Mouse (Mus musculus): ENCODE data around the gene Mansc4. TPM values are rescaled to one million over a fixed set of nuclear protein-coding genes. Genes with fewer than 3 reads are reported as not detected.

The Mansc4 gene
- polyA plus RNA-seq, 1 experiment from 2014 or later = 0.24 TPM

DNA sequence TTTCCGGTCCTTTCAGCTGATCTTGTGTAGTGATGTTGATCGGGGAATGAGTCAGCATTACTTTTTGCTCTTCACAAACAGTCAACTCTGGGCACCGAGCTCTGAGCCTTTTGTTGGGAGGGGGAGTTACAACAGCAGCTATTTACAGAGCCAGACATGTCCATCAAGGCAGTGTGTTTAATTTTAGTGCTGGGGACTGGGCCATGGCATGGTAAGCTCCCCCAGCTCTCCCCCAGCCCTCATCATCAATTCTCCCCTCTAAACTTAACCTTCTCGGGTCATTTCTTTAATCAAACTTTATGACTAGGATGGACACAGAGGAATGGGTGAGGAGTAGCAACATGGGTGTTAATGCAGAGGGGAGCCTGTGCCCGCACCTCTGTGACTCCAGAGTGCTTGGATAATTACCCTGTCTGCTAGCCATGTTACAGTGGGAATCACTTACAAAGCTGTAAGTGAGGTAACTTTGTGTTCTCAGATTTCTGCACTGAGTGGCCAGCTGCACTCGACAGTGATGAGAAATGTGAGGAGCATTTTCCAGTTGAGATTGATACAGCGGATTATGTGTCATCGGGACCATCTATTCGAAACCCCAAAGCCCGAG lies 31.4 kb downstream of the Mansc4 start:
- H3K36me3 ChIP-seq (ENCODE audit: control insufficient read depth, insufficient read depth, low read length) = peaks cover 91% of the 10 kb centered on the region
- 67% methylated on average over 10 of the region's 10 CpGs for WGBS
- ATAC-seq (ENCODE audit: insufficient number of reproducible peaks, insufficient read depth, low FRiP score, low read depth) = no peak

GRCm38 (mm10) chr6:147053785-147054646 lies 32.8 kb downstream of the Mansc4 start:
- peaks cover 93% of the 10 kb centered on the region for H3K36me3 ChIP-seq (ENCODE audit: control insufficient read depth, insufficient read depth, low read length)
- no peaks in the 10 kb centered on the region for H3K27me3 ChIP-seq (ENCODE audit: control insufficient read depth, insufficient read depth, low read length)
- no peak overlapping the region for H3K4me2 ChIP-seq (ENCODE audit: low read length)
- no peak for ATAC-seq (ENCODE audit: insufficient number of reproducible peaks, insufficient read depth, low FRiP score, low read depth)
- H3K4me1 ChIP-seq (ENCODE audit: control insufficient read depth in 2 of 2, insufficient read depth in 2 of 2, low read length in 2 of 2) = peaks cover 9% of the 10 kb centered on the region in 2 experiments
- H3K9ac ChIP-seq (ENCODE audit: low read length) = no peak overlapping the region
- no peak overlapping the region for H3K27ac ChIP-seq (replicated peaks in 1 of 2; ENCODE audit: control insufficient read depth in 1 of 2, insufficient read depth in 1 of 2, low read depth in 2 of 2, low read length in 2 of 2)
- no peaks in the 10 kb centered on the region for H3K9me3 ChIP-seq (ENCODE audit: control insufficient read depth, low read length)
- 92% methylated on average over 19 of the region's 19 CpGs for WGBS
- H3K4me3 ChIP-seq (ENCODE audit: control insufficient read depth in 1 of 2, insufficient read depth in 1 of 2, low read depth in 1 of 2, low read length in 2 of 2) = no peak overlapping the region

More for the DNA sequence above, 31.4 kb downstream of the Mansc4 start:
- Histone ChIP-seq H3K4me2 (ENCODE audit: low read length) (no peak overlapping the region), H3K9ac (ENCODE audit: low read length) (0 out of 2 replicates have a peak overlapping the region, but pooled peaks have one; percentile 11), H3K4me1 (ENCODE audit: control insufficient read depth in 2 of 2, insufficient read depth in 2 of 2, low read length in 2 of 2) (peaks cover 9% of the 10 kb centered on the region in 2 experiments), H3K27ac (replicated peaks in 1 of 2; ENCODE audit: control insufficient read depth in 1 of 2, insufficient read depth in 1 of 2, low read depth in 2 of 2, low read length in 2 of 2) (peak overlapping the region in 1 of 2 experiments; percentile 28; a peak in 1 of 4 replicates), H3K9me3 (ENCODE audit: control insufficient read depth, low read length) (no peaks in the 10 kb centered on the region), H3K4me3 (ENCODE audit: control insufficient read depth in 1 of 2, insufficient read depth in 1 of 2, low read depth in 1 of 2, low read length in 2 of 2) (no peak overlapping the region), H3K27me3 (ENCODE audit: control insufficient read depth, insufficient read depth, low read length) (no peaks in the 10 kb centered on the region)

DNA sequence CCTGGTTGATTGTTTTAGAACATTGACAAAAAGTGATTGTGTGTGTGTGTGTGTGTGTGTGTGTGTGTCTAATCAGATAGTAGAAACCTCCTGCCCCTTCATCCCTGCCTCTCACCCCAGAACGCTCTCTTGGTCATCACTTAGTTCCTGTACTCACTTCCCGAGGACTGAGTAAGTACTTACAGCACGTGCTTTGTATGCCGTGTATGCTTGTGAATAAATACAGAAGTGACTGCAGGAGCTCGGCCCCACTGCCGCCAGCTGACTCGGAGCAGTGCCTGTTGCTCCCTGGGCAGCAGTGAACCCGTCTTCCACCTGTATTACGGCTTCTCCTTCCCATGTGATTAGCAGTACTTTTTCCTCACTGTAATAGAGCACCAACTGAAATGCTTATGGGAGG lies 34.4 kb downstream of the Mansc4 start:
- 95% methylated on average over 9 of the region's 9 CpGs for WGBS
- Histone ChIP-seq H3K9ac (ENCODE audit: low read length) (no peak overlapping the region), H3K27me3 (ENCODE audit: control insufficient read depth, insufficient read depth, low read length) (no peaks in the 10 kb centered on the region), H3K4me2 (ENCODE audit: low read length) (no peak overlapping the region), H3K27ac (replicated peaks in 1 of 2; ENCODE audit: control insufficient read depth in 1 of 2, insufficient read depth in 1 of 2, low read depth in 2 of 2, low read length in 2 of 2) (no peak overlapping the region), H3K4me1 (ENCODE audit: control insufficient read depth in 2 of 2, insufficient read depth in 2 of 2, low read length in 2 of 2) (peaks cover 9% of the 10 kb centered on the region in 2 experiments), H3K9me3 (ENCODE audit: control insufficient read depth, low read length) (no peaks in the 10 kb centered on the region), H3K4me3 (ENCODE audit: control insufficient read depth in 1 of 2, insufficient read depth in 1 of 2, low read depth in 1 of 2, low read length in 2 of 2) (no peak overlapping the region), H3K36me3 (ENCODE audit: control insufficient read depth, insufficient read depth, low read length) (peaks cover 94% of the 10 kb centered on the region)
- ATAC-seq (ENCODE audit: insufficient number of reproducible peaks, insufficient read depth, low FRiP score, low read depth) = no peak

DNA sequence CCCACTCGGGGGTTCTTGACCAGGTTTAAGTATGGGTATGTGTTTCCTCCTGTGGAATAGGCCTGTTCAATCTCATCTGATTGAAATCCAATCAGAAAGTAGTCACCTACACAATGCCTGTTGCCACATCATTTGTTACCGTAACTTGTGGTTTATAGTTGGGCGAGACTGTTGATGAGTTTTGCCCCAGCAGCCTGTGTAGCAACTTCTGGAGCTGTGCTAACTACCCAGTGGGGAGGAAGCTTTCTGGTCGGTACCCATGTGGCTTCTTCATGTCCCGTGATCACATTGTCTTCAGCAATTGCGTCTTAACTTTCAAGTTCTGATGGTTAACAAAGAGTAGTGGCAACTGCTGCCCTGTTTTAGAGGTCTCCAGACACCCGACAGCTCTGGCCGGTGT lies 35.2 kb downstream of the Mansc4 start:
- H3K36me3 ChIP-seq (ENCODE audit: control insufficient read depth, insufficient read depth, low read length) = peaks cover 94% of the 10 kb centered on the region
- peaks cover 9% of the 10 kb centered on the region in 2 experiments for H3K4me1 ChIP-seq (ENCODE audit: control insufficient read depth in 2 of 2, insufficient read depth in 2 of 2, low read length in 2 of 2)
- 92% methylated on average over 8 of the region's 8 CpGs for whole genome bisulfite sequencing
- H3K27ac ChIP-seq (replicated peaks in 1 of 2; ENCODE audit: control insufficient read depth in 1 of 2, insufficient read depth in 1 of 2, low read depth in 2 of 2, low read length in 2 of 2) = no peak overlapping the region
- H3K4me3 ChIP-seq (ENCODE audit: control insufficient read depth in 1 of 2, insufficient read depth in 1 of 2, low read depth in 1 of 2, low read length in 2 of 2) = no peak overlapping the region
- no peak overlapping the region for H3K9ac ChIP-seq (ENCODE audit: low read length)
- no peak for ATAC-seq (ENCODE audit: insufficient number of reproducible peaks, insufficient read depth, low FRiP score, low read depth)
- H3K9me3 ChIP-seq (ENCODE audit: control insufficient read depth, low read length) = no peaks in the 10 kb centered on the region
- H3K27me3 ChIP-seq (ENCODE audit: control insufficient read depth, insufficient read depth, low read length) = no peaks in the 10 kb centered on the region
- no peak overlapping the region for H3K4me2 ChIP-seq (ENCODE audit: low read length)

DNA sequence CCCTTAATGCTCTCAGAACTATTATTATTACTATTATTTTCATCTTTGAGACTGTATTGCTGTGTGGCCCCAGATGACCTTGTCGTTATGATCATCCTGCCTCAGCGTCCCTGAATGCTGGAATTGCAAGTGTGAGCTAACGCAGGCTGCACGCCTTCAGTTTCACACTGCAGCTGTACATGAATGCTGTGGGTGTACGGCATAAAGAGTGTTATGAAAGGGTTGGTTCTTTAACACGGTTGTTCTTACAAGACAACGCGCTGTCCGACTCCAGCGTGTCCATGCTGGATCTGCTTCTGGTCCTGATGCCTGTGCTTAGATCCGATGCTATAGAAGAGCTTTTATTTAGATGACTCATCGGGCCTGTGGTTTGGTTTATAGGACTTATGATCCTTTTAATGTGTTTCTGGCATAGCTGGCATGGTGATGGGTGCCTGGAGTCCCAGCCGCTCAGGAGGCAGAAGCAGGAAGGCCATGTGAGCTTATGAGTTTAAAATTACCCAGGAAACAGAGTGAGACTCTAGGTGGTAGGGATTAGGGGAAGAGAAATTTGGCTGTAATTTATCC lies 37.5 kb downstream of the Mansc4 start:
- H3K4me3 ChIP-seq (ENCODE audit: control insufficient read depth in 1 of 2, insufficient read depth in 1 of 2, low read depth in 1 of 2, low read length in 2 of 2) = no peak overlapping the region
- H3K9me3 ChIP-seq (ENCODE audit: control insufficient read depth, low read length) = no peaks in the 10 kb centered on the region
- ATAC-seq (ENCODE audit: insufficient number of reproducible peaks, insufficient read depth, low FRiP score, low read depth) = no peak
- H3K4me1 ChIP-seq (ENCODE audit: control insufficient read depth in 2 of 2, insufficient read depth in 2 of 2, low read length in 2 of 2) = peaks cover 1 to 3% of the 10 kb centered on the region in 2 experiments; a peak in 3 of 4 replicates
- H3K27ac ChIP-seq (replicated peaks in 1 of 2; ENCODE audit: control insufficient read depth in 1 of 2, insufficient read depth in 1 of 2, low read depth in 2 of 2, low read length in 2 of 2) = no peak overlapping the region
- H3K36me3 ChIP-seq (ENCODE audit: control insufficient read depth, insufficient read depth, low read length) = peaks cover 79% of the 10 kb centered on the region
- H3K9ac ChIP-seq (ENCODE audit: low read length) = no peak overlapping the region
- H3K4me2 ChIP-seq (ENCODE audit: low read length) = no peak overlapping the region
- H3K27me3 ChIP-seq (ENCODE audit: control insufficient read depth, insufficient read depth, low read length) = no peaks in the 10 kb centered on the region
- WGBS = 94% methylated on average over 13 of the region's 13 CpGs

- H3K27ac ChIP-seq (replicated peaks in 1 of 2; ENCODE audit: control insufficient read depth in 1 of 2, insufficient read depth in 1 of 2, low read depth in 2 of 2, low read length in 2 of 2) = 0 out of 4 replicates have a peak overlapping the region, but pooled peaks of 1 of the 2 experiments have one; percentile 86
- WGBS = 38% methylated on average over 7 of the region's 7 CpGs
- no peak for ATAC-seq (ENCODE audit: insufficient number of reproducible peaks, insufficient read depth, low FRiP score, low read depth)
Measured at GRCm38 (mm10) chr6:147043633-147044032, 43.2 kb downstream of the Mansc4 start.

More at GRCm38 (mm10) chr6:147043633-147044032, 43.2 kb downstream of the Mansc4 start:
- peak overlapping the region; percentile 74 to 92 for H3K4me3 ChIP-seq (ENCODE audit: control insufficient read depth in 1 of 2, insufficient read depth in 1 of 2, low read depth in 1 of 2, low read length in 2 of 2)
- H3K9ac ChIP-seq (ENCODE audit: low read length) = peak overlapping the region; percentile 97
- peak overlapping the region; percentile 80 for H3K4me2 ChIP-seq (ENCODE audit: low read length)
- no peaks in the 10 kb centered on the region for H3K27me3 ChIP-seq (ENCODE audit: control insufficient read depth, insufficient read depth, low read length)
- H3K4me1 ChIP-seq (ENCODE audit: control insufficient read depth in 2 of 2, insufficient read depth in 2 of 2, low read length in 2 of 2) = peaks cover 0 to 13% of the 10 kb centered on the region in 2 experiments; a peak in 3 of 4 replicates
- H3K36me3 ChIP-seq (ENCODE audit: control insufficient read depth, insufficient read depth, low read length) = peaks cover 25% of the 10 kb centered on the region
- H3K9me3 ChIP-seq (ENCODE audit: control insufficient read depth, low read length) = no peaks in the 10 kb centered on the region

All from heart, embryonic 14.5 days (tissue).